Mouse (Mus musculus) forebrain, embryonic 14.5 days (tissue): ENCODE measurements around the gene Bcorl1. TPM values are rescaled to one million over a fixed set of nuclear protein-coding genes. Genes with fewer than 3 reads are reported as not detected.

Experiments
- ATAC-seq: fragments of 200-750 bp; cut with Nextera tagmentation; 2 replicates; pipeline ENCODE4 v1.8.0; 2017; ENCODE audit warnings: mild to moderate bottlenecking, moderate library complexity
- DNase-seq: peaks from one replicate; pipeline ENCODE4 v3.0.0-alpha.2; 2015; ENCODE audit warnings: low spot score
- H3K27ac ChIP-seq: fragments of 300-500 bp; sonication (generic); 2 replicates; pipeline ENCODE4 v1.5.1; 2014; ENCODE audit warnings: low read depth, mild to moderate bottlenecking, control low read depth, low read length, moderate library complexity
- H3K27me3 ChIP-seq: fragments of 300-500 bp; sonication (generic); replicated peaks from 2 replicates; pipeline ENCODE4 v1.6.1; 2014; ENCODE audit warnings: low read length, control low read depth, mixed read lengths; ENCODE audit not compliant: control insufficient read depth, insufficient read depth
- H3K36me3 ChIP-seq: fragments of 300-500 bp; sonication (generic); 2 replicates; pipeline ENCODE4 v1.6.1; 2014; ENCODE audit warnings: low read length, control low read depth; ENCODE audit not compliant: control insufficient read depth, insufficient read depth
- H3K4me1 ChIP-seq: fragments of 300-500 bp; sonication (generic); 2 replicates; pipeline ENCODE4 v1.6.1; 2014; ENCODE audit warnings: antibody characterized with exemption, low read length, control low read depth; ENCODE audit not compliant: control insufficient read depth, insufficient read depth
- H3K4me2 ChIP-seq: fragments of 300-500 bp; sonication (generic); 2 replicates; pipeline ENCODE4 v1.6.1; 2014; ENCODE audit warnings: mild to moderate bottlenecking, control low read depth, low read length
- H3K4me3 ChIP-seq: fragments of 300-500 bp; sonication (generic); 2 replicates; pipeline ENCODE4 v1.5.1; 2014; ENCODE audit warnings: low read depth, low read length, control low read depth
- H3K9ac ChIP-seq: fragments of 300-500 bp; sonication (generic); 2 replicates; pipeline ENCODE4 v1.6.1; 2014; ENCODE audit warnings: mild to moderate bottlenecking, low read length, control low read depth, moderate library complexity
- H3K9me3 ChIP-seq: fragments of 300-500 bp; sonication (generic); replicated peaks from 2 replicates; pipeline ENCODE4 v1.6.1; 2016; ENCODE audit warnings: low read length, control low read depth, mixed read lengths; ENCODE audit not compliant: control insufficient read depth
- WGBS: fragments of 180-500 bp; shearing (Covaris S2); extraction: QIAGEN DNeasy Blood & Tissue Kit; methylation state at CpG from one replicate; pipeline ENCODE4 v1.1.7; 2014; 5-methylcytosine and 5-hydroxymethylcytosine counted together
- polyA plus RNA-seq: library from polyadenylated mRNA; unstranded; fragments of >200 nt; fragmentation: Nextera tagmentation; extraction: Ambion mirVana; gene quantifications from 2 replicates; pipeline ENCODE4 v1.2.1, GENCODE M21; 2014

Bcorl1 gene
- polyA plus RNA-seq, 1 experiment from 2014 or later, result 4.7 TPM

DNA sequence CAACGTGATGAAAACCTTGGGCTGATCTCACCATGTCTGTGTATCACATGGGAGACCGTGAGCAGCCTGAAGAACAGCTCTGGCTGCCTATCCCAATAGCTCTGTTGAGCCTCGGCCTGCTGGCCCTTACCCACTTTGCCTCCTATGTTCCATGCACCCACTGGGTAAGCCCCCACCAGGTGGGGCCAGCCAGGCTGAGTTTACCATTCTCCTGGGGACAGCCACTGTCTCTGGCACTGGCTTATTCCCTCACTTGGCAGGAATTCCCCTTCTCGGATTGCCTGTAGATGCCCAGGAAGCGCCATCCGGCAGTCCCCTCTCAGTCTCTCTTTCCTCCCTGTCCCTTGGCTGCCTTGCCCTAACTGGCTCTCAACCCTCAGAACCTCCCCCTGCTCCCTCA is 115.8 kb downstream of the Bcorl1 start:
- H3K9ac ChIP-seq, result no peak overlapping the region
- no peaks in the 10 kb centered on the region for H3K36me3 ChIP-seq
- WGBS, result 64% methylated on average over 6 of the region's 6 CpGs
- no peak overlapping the region for H3K27ac ChIP-seq
- no peaks in the 10 kb centered on the region for H3K9me3 ChIP-seq
- no peaks in the 10 kb centered on the region for H3K4me1 ChIP-seq
- no peak for DNase-seq
- H3K4me2 ChIP-seq, result no peak overlapping the region
- no peak for ATAC-seq
- peaks cover 6% of the 10 kb centered on the region; the same call in 1 of the 2 replicates for H3K27me3 ChIP-seq
- H3K4me3 ChIP-seq, result no peak overlapping the region

Other genes starting within 250 kb of the Bcorl1 start
- gene Xpnpep2, start 232.6 kb upstream of the Bcorl1 start, polyA plus RNA-seq, result 0.90 and 1.4 TPM in 2 replicates
- 1.2 and 1.3 TPM in 2 replicates for gene Sash3, start 194.9 kb upstream of the Bcorl1 start, polyA plus RNA-seq
- gene Zdhhc9, start 132.5 kb upstream of the Bcorl1 start, polyA plus RNA-seq, result 7.1 and 9.4 TPM in 2 replicates
- 17.9 and 18.7 TPM in 2 replicates for gene Utp14a, start 84.5 kb upstream of the Bcorl1 start, polyA plus RNA-seq
- gene Elf4, start 121.8 kb downstream of the Bcorl1 start, polyA plus RNA-seq, result 0.57 and 0.69 TPM in 2 replicates
- 46.0 and 49.9 TPM in 2 replicates for gene Aifm1, start 172.2 kb downstream of the Bcorl1 start, polyA plus RNA-seq
- 74.8 and 84.5 TPM in 2 replicates for gene Rab33a, start 177.9 kb downstream of the Bcorl1 start, polyA plus RNA-seq